Mouse (Mus musculus) c-Kit-positive CD71-negative TER-119-negative erythroid progenitor cells, embryonic 14.5 days (primary cell): ENCODE measurements at regions not wholly inside any gene's neighbourhood (a gene's known extent, or its start where the extent isn't known, plus 50 kb on each side); places are given as distances from the start of the nearest gene placed in this dataset.
"Not testable (repeated sequence)": the region's sequence is repeated elsewhere in the genome, so short reads cannot be mapped to it uniquely, and the experiment has no call there.

Experiments
- DNase-seq: peaks from one replicate; pipeline ENCODE4 v3.0.0-alpha.2; 2013; ENCODE audit warnings: low read depth

- no peak for DNase-seq
Measured at GRCm38 (mm10) chr13:113484159-113484762, 134.1 kb downstream of the Snx18 start.

GRCm38 (mm10) chr13:113482911-113483310 is 135.5 kb downstream of the Snx18 start:
- no peak for DNase-seq

- DNase-seq, result no peak
Measured at GRCm38 (mm10) chr13:113477901-113478510, 140.4 kb downstream of the Snx18 start.

- no peak for DNase-seq
Measured at GRCm38 (mm10) chr13:113470822-113471557, 147.4 kb downstream of the Snx18 start.

- DNase-seq, result no peak
Measured at GRCm38 (mm10) chr13:113464190-113465064, 153.9 kb downstream of the Snx18 start.

- DNase-seq, result no peak
Measured at GRCm38 (mm10) chr13:113463420-113463819, 154.9 kb downstream of the Snx18 start.

GRCm38 (mm10) chr13:113454490-113455295 is 161.7 kb downstream of the BC067074 start:
- DNase-seq, result no peak

- DNase-seq, result no peak
Measured at GRCm38 (mm10) chr13:113448378-113448777, 155.4 kb downstream of the BC067074 start.

GRCm38 (mm10) chr13:113446226-113446625 is 153.3 kb downstream of the BC067074 start:
- peak; percentile 25 for DNase-seq

- DNase-seq, result not testable (repeated sequence)
Measured at GRCm38 (mm10) chr13:113444481-113444880, 151.5 kb downstream of the BC067074 start.

GRCm38 (mm10) chr13:113443078-113443477 is 150.1 kb downstream of the BC067074 start:
- DNase-seq, result no peak

GRCm38 (mm10) chr13:113442169-113442568 is 149.2 kb downstream of the BC067074 start:
- no peak for DNase-seq

GRCm38 (mm10) chr13:113440137-113440536 is 147.2 kb downstream of the BC067074 start:
- DNase-seq, result no peak

- no peak for DNase-seq
Measured at GRCm38 (mm10) chr13:113439516-113439915, 146.6 kb downstream of the BC067074 start.

- no peak for DNase-seq
Measured at GRCm38 (mm10) chr13:113438872-113439271, 145.9 kb downstream of the BC067074 start.

- DNase-seq, result no peak
Measured at GRCm38 (mm10) chr13:113436288-113436687, 143.3 kb downstream of the BC067074 start.

- no peak for DNase-seq
Measured at GRCm38 (mm10) chr13:113435117-113435516, 142.2 kb downstream of the BC067074 start.

GRCm38 (mm10) chr13:113433456-113433855 is 140.5 kb downstream of the BC067074 start:
- peak; percentile 16 for DNase-seq

- DNase-seq, result no peak
Measured at GRCm38 (mm10) chr13:113429615-113430014, 136.7 kb downstream of the BC067074 start.
